Mouse (Mus musculus) brain, embryonic 14.5 days (tissue): ENCODE measurements around the gene Flt4. TPM values are rescaled to one million over a fixed set of nuclear protein-coding genes. Genes with fewer than 3 reads are reported as not detected.

Experiments used
- DNase-seq: peaks from one replicate; pipeline ENCODE4 v3.0.0-alpha.2; 2011; ENCODE audit warnings: low read depth
- CTCF ChIP-seq: fragments of 200-500 bp; IDR thresholded peaks from 2 replicates; pipeline ENCODE4 v1.5.1; 2012; ENCODE audit warnings: inconsistent platforms, mild to moderate bottlenecking, moderate library complexity, borderline replicate concordance; ENCODE audit not compliant: insufficient read depth, insufficient read length; ENCODE audit errors: extremely low read depth
- POLR2A ChIP-seq: fragments of 200-500 bp; IDR thresholded peaks from 2 replicates; pipeline ENCODE4 v1.6.1; 2012; ENCODE audit warnings: mild to moderate bottlenecking, inconsistent platforms, borderline replicate concordance; ENCODE audit not compliant: poor library complexity, insufficient read depth, insufficient read length, severe bottlenecking; ENCODE audit errors: extremely low read depth
- polyA plus RNA-seq: library from polyadenylated mRNA; depleted of rRNA; stranded (reverse); fragments of >200 nt; gene quantifications from 2 replicates; pipeline ENCODE4 v1.2.3, GENCODE M21; 2012

Flt4 gene
- polyA plus RNA-seq, 1 experiment, result 3.7 TPM

DNA sequence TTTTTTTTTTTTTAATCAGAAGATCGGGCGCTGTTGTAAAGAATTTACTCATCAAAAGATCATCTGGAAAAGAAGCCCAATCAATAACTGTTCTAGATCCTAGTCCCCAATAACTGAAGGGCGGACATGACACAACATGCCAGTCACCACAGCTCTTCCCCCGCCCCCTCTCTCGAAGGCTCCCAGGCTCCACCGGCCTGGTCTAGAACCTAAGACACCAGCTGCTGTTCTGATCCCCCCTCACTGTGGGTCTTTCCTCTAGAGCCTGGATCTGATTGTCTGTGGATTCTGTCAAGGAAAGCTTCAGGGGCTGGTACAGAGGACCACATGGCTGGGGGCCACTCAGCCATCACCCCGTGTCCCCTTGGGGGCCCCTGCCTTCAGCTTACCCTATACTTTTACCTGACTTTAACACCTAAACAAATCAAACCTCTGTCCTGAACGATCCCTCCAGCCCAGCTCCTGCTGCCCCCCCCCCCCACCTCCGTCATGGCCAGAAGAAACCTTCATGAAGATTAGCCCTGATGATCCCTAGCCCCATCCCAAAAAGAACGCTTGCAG, 42.8 kb downstream of the Flt4 start:
- TF ChIP-seq CTCF, result no peak
- no peak for TF ChIP-seq POLR2A
- DNase-seq, result no peak

DNA sequence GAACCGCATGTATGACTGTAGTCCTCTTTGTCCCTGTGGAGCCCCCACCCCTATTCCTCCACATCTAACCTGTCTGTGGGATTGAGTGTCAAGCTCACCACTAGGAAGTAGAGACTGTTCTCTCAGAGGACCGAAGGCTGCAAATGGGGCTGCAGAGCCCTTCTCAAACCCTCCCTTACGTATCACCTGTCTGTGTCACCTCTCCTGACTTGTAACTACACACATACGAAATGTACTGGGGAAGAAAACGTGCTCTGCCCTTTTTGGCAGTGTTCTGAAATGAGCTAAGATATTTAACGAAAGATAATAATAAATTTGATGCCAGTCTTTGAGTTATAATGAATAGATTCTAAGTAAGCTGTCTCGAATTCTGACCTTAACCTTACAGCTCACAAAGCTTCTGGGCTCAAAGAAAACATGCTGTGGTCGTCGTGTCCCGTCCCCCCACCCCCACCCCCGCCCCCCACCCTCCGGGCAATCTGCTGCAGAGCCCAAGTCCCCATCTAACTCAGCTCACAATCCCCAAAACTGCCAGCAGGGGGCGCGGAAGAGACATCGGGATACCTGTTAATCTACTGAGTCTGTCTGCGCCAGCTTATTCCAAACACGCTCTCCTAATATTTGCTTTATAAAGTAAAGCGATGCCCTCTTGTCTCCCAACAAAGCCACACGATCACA, 43.5 kb downstream of the Flt4 start:
- DNase-seq, result peak; percentile 85
- no peak for TF ChIP-seq POLR2A
- peak; percentile 85 for TF ChIP-seq CTCF

DNA sequence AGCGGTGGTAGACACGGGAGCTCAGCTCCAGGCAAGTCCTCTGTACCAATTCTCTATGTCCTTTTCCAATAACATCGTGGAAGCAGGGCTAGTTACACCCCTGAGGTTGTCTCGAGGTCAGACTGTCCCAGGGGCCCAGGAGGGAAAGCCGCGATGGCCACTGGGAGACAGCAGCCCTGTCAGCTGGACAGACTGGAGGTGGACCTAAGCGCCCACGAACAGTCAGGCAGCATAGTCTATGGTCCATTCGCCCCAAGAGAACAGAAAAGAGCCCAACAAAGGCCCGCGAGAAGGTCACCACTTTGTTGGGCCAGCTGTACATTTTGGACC, 44.0 kb downstream of the Flt4 start:
- no peak for TF ChIP-seq CTCF
- no peak for TF ChIP-seq POLR2A
- no peak for DNase-seq

DNA sequence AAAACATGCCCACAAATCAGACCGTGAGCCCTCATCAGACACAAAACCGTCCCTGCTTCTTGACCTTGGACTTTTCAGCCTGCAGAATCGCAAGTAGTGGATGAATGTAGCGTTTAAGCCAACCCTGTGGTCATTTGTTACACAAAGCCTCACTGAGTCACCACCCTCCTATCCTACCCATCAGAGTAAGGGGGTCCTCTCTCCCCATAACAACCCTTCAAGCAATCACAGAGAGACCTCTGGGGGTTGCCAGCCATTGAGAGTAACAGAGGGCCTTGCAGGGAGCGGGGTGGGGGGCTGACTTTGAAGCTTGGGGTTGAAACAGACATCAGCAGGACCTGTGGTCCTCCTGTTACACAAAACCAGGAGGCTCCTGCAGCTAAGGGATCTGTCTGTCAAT, 45.6 kb downstream of the Flt4 start:
- TF ChIP-seq CTCF (no peak), POLR2A (no peak)
- no peak for DNase-seq

DNA sequence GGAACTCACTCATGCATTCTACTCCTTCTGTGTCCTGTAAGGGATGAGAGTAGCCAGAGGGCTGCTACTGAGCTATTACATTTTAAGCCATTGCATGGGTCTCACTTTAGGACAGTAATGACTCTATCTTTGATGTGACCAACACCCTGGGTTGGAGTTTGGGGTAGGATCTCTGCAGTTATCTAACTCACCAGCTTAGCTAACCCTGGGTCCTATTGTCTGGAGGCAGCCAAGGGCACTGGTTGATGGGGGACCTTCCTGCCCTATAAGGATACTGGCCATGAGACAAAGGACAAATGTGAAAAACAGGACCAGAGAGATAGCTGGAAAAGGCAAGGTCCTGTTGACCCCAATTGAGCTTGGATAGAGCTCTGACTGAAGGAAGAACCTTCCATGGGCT, 46.4 kb downstream of the Flt4 start:
- DNase-seq, result no peak
- no peak for TF ChIP-seq POLR2A
- TF ChIP-seq CTCF, result no peak

DNA sequence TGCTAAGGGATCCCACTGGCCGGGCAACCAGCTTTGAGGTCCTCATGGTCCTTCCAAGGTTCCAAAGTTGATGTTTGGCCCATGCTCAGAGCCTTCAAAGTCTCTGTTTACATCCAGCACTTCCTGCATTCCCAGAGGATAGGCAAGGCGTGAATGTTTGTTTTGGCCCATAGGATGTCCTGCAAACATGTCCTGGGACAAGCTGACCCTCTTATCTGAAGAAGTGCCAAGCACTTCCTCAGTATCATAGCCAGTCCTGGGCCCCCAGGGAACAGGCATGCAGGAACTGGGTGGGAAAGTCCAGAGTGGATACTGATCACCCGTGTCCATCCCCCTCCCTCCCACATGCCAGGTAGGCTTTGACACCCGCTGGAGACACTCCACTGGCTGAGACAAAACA, 49.0 kb downstream of the Flt4 start:
- no peak for TF ChIP-seq POLR2A
- TF ChIP-seq CTCF, result no peak
- DNase-seq, result no peak

DNA sequence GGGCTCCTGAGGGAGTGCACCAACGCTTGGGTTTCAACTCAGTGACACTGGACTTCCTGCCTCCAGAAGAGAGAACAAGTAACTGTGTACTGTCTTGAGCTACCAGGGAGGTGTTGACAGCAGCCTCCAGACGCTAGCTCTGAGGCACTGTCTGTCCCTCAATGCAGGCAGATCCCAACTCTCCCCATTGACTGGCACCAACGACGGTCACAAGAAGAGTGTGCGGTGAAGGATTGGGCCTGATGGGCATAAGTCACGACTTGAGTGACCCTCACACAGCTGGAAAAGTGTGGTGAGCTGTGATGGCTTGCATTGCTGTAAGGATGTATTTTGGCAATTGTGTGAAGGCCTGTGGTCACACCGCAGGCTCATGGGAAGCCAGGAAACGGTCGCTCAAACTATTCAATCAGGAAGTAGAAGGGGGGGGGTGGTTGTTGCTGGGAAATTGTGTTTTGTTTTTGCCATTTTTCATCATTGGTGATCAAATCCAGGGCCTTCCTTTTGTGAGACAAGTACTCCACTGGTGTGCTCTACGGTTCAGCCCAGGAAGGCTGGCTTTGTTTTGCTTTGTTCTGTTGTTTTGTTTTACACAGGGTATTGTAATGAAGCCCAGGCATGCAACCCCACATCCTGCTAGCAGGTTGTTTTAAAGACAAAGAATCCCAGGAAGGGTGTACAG, 49.9 kb downstream of the Flt4 start:
- no peak for TF ChIP-seq POLR2A
- no peak for TF ChIP-seq CTCF
- no peak for DNase-seq

DNA sequence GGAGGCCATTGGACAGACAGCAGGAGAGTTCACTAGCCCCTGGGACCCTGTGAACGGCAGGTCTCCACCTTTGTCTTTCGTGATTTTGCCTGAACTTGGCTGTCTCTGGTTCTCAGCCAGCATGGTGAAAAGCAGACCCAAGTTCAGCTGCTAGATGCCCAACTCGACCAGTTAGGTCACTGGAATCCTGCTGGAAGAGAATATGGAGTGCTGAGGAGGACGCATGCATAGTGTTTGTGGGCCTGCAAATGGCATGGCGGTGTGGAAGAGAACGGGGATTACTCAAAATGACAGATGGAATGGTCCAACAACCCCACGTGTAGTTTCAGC, 50.4 kb downstream of the Flt4 start:
- TF ChIP-seq POLR2A (no peak), CTCF (no peak)
- DNase-seq, result no peak

DNA sequence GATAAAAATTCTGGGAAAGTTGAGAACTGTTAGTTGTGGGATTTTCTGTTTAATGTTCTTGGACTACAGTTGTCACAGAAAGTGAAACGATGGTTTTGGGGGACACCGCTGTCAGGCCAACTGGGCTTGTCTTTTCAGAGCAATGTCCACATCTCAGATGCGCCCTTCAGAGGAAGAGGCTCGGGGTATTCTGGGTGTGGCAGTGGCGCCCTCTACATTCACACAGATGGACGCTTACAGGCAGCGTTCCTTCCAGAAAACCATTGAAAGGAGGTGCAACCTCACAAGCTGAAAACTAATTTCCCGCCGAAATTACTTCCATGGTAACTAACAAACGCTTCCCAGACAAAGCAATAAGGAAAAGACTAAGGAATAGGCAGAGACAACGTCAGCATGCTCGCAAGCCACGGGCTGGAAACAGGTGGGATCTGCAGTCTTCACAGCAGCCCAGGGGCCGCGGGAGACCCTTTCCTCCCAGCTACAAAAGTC, 53.3 kb downstream of the Flt4 start:
- TF ChIP-seq CTCF (no peak), POLR2A (no peak)
- DNase-seq, result no peak

DNA sequence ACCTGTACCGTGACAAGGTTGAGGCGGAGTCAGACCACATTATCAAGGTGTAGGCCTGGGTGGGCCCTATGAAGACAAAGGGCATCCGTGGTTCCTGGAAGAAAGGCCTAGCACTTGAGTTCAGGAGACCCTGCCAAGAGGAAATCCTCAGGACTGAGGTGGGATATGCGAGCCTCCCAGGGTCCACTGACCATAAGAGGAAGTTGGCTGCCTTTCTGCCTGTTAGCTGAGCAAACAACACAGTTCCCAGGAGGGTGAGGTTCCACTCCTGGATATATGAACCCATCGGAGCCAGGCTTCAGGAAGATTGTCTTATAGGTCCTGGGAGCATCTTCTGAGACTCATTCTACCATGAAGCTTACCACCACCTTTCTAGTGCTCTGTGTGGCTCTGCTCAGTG, 54.2 kb downstream of the Flt4 start, which contains the start of gene Scgb3a1:
Gene Scgb3a1, plus strand, starts transcription at position 301 of the 400 bp plus-strand sequence.
- TF ChIP-seq POLR2A (no peak), CTCF (no peak)
- no peak for DNase-seq

DNA sequence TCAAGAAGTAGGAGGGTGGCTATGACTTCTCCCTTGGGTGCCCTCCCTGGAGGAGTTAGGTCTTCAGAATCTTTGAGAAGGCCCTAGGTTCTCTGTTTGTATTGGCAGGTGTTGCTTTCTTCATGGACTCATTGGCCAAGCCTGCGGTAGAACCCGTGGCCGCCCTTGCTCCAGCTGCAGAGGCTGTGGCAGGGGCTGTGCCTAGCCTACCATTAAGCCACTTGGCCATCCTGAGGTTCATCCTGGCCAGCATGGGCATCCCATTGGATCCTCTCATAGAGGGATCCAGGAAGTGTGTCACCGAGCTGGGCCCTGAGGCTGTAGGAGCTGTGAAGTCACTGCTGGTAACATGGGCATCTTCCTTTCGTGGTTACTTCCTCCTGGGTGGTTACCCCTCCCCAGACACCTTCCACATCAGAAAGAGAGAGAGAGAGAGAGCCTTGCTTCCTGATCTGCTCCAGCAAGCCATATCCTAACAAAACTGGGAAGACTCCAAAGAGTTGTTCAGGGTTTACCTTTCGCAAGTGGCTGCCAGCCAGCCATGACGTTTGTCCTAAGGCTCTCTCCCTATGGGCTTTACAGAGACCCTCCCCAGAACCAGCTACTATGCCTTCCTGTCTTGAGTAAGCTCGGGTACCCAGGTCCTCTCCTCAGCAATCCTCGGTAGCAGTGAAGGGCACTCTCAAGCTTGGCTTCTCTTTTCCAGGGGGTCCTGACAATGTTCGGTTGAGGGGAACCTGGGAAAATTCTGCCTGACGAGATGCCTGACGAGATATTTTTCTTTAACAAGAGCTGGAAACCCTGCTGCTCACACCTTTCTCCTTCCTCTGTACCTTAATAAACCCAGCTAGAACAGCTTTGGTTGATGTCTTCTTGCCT, 55.4 kb downstream of the Flt4 start:
- TF ChIP-seq POLR2A, result no peak
- TF ChIP-seq CTCF, result no peak

More for the DNA sequence above, 55.4 kb downstream of the Flt4 start:
- DNase-seq, result no peak
